ENCODE assay signal across 9 mouse cellular contexts in the genomic region with DNA sequence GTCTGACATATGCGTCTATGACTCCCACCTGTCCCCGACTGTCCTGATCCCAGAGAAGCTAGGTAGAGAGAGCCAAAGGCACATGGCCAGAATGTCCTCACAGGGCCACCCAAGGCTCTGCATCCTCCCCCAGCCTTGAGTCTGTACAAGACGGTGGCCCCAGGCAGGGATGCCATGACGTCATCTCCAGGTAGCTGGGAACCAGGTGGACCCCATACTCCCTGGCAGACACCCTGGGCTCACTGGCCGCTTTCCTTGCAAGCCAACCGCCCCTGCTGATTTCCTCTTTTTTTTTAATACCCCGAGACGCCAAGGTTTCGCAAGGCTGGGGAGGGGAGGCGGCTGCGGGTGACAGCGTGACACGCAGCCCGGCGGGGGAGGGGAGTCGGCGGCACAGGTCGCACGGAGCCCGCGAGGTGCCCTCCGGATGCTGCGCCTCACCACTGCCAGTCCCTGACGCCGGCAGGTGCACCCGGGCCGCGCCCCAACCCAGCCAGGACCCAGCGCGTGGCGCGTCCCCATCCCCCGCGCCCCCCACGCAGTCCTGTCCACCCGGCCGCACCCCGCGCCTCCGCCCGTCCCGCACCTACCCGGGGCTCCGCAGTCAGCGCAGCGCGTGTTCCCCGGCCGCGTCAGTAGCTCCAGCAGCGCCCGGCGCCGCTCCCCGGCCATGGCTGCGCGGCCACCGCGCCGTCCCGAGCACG. TPM values are rescaled to one million over a fixed set of nuclear protein-coding genes. Genes with fewer than 3 reads are reported as not detected.
A peak's percentile ranks its signal among the peaks of the same experiment; 100 is the strongest.
DNase-seq lines count a peak whose midpoint lies in the region; ATAC-seq and TF ChIP-seq lines count a peak whose summit lies in the region.
"Had no signal": no experiment of that assay in that cellular context is flagged by ENCODE, and none has a peak within 500 bp of the region (broad histone marks: within the 10 kb centered on the region; RNA-seq: fewer than 3 reads in every experiment).

No protein-coding gene starts in this region.

- TF ChIP-seq CTCF in kidney, adult 2 months (conservative IDR thresholded peaks at IDR 0.05; ENCODE audit: insufficient read depth, insufficient read length, low read depth, low read length), result no peak
- no peak for TF ChIP-seq CTCF in kidney, postnatal 0 days (IDR thresholded peaks at IDR 0.05; ENCODE audit: low read depth)

- peak; percentile 43 for DNase-seq in kidney, adult 2 months
- no peak for DNase-seq in kidney, adult 8-10 months
- peak; percentile 73 for DNase-seq in cerebellum, adult 11 months
- DNase-seq in frontal cortex, postnatal 36 days (ENCODE audit: low spot score in 2 of 2), result peak; percentile 59 to 61
- no peak for DNase-seq in kidney, postnatal 0 days (ENCODE audit: low spot score)
- peak; percentile 58 for DNase-seq in lung, adult 18-20 months
- DNase-seq in yolk sac, embryonic 10.5 days (ENCODE audit: low spot score), result peak; percentile 26

- peak overlapping the region; percentile 98 for H3K4me2 ChIP-seq in kidney, postnatal 0 days (ENCODE audit: low read length)
- H3K4me2 ChIP-seq in neural tube, embryonic 12.5 days (replicated peaks), result peak overlapping the region; percentile 96

- H3K4me1 ChIP-seq in kidney, adult 2 months (ENCODE audit: control insufficient read depth, insufficient read depth, low read length), result peaks cover 13% of the 10 kb centered on the region
- H3K4me1 ChIP-seq in kidney, postnatal 0 days (replicated peaks; ENCODE audit: insufficient read depth, low read length), result peaks cover 12% of the 10 kb centered on the region
- H3K4me1 ChIP-seq in neural tube, embryonic 12.5 days, result peaks cover 13% of the 10 kb centered on the region; the same call in 1 of the 2 replicates

- 2% methylated on average over 46 of the region's 62 CpGs for WGBS in kidney, adult 2 months
- WGBS in kidney, postnatal 0 days, result 2% methylated on average over 37 of the region's 62 CpGs
- WGBS in neural tube, embryonic 12.5 days, result 2% methylated on average over 58 of the region's 62 CpGs

- peak overlapping the region; percentile 74 for H3K9ac ChIP-seq in kidney, postnatal 0 days (ENCODE audit: low read depth, low read length)
- H3K9ac ChIP-seq in neural tube, embryonic 12.5 days, result peak overlapping the region; percentile 72

- ATAC-seq in kidney, postnatal 0 days (replicated peaks; ENCODE audit: low FRiP score, low read depth), result peak; percentile 35
- ATAC-seq in neural tube, embryonic 12.5 days (ENCODE audit: low FRiP score, low read depth), result peak; percentile 62

- no peaks in the 10 kb centered on the region for H3K9me3 ChIP-seq in kidney, postnatal 0 days (replicated peaks; ENCODE audit: low read length)
- H3K9me3 ChIP-seq in neural tube, embryonic 12.5 days, result no peaks in the 10 kb centered on the region

- H3K36me3 ChIP-seq in kidney, adult 2 months (ENCODE audit: control insufficient read depth, insufficient read depth, low read length), result no peaks in the 10 kb centered on the region
- no peaks in the 10 kb centered on the region for H3K36me3 ChIP-seq in kidney, postnatal 0 days (ENCODE audit: insufficient read depth, low read length)
- no peaks in the 10 kb centered on the region for H3K36me3 ChIP-seq in neural tube, embryonic 12.5 days

- no peak for TF ChIP-seq POLR2A in kidney, adult 2 months (IDR thresholded peaks at IDR 0.05; ENCODE audit: low read depth, low read length)

- H3K27me3 ChIP-seq in kidney, adult 2 months (replicated peaks; ENCODE audit: control insufficient read depth, insufficient read depth, low read length), result no peaks in the 10 kb centered on the region
- H3K27me3 ChIP-seq in kidney, postnatal 0 days (ENCODE audit: insufficient read depth, low read length), result peaks cover 16% of the 10 kb centered on the region; the same call in 1 of the 2 replicates
- peaks cover 48% of the 10 kb centered on the region for H3K27me3 ChIP-seq in neural tube, embryonic 12.5 days (replicated peaks)

- H3K4me3 ChIP-seq in kidney, adult 2 months (ENCODE audit: insufficient read depth, low read depth, low read length), result peak overlapping the region; percentile 61
- peak overlapping the region; percentile 50 for H3K4me3 ChIP-seq in kidney, postnatal 0 days (replicated peaks; ENCODE audit: low read depth, low read length)
- peak overlapping the region; percentile 65 for H3K4me3 ChIP-seq in neural tube, embryonic 12.5 days
- H3K4me3 ChIP-seq: myocyte had no signal

- H3K27ac ChIP-seq in kidney, adult 2 months (ENCODE audit: insufficient read depth, low read depth, low read length), result no peak overlapping the region
- no peak overlapping the region for H3K27ac ChIP-seq in kidney, postnatal 0 days
- no peak overlapping the region for H3K27ac ChIP-seq in neural tube, embryonic 12.5 days

RNA-seq across cellular contexts. Expression of a gene that starts 0.6 kb away (rescaled TPM):
- polyA plus RNA-seq in kidney, adult 2 months (2012; rRNA removed), result 29.5 and 34.2 TPM in 2 replicates
- polyA plus RNA-seq in kidney, postnatal 0 days (2015; fragmentation: Nextera tagmentation; extraction: Ambion mirVana), result 6.5 and 6.9 TPM in 2 replicates
- 25.0 and 31.7 TPM in 2 replicates for polyA plus RNA-seq in neural tube, embryonic 12.5 days (2016; fragmentation: Nextera tagmentation; extraction: Ambion mirVana)

RNA-seq across cellular contexts. Expression of a gene that starts 26.4 kb away (rescaled TPM):
- 114 and 125 TPM in 2 replicates for polyA plus RNA-seq in kidney, adult 2 months (2012; rRNA removed)
- polyA plus RNA-seq in kidney, postnatal 0 days (2015; fragmentation: Nextera tagmentation; extraction: Ambion mirVana), result 116 TPM in 2 replicates
- 124 and 127 TPM in 2 replicates for polyA plus RNA-seq in neural tube, embryonic 12.5 days (2016; fragmentation: Nextera tagmentation; extraction: Ambion mirVana)

RNA-seq across cellular contexts. Expression of a gene that starts 27.6 kb away (rescaled TPM):
- not detected in 2 replicates for polyA plus RNA-seq in kidney, adult 2 months (2012; rRNA removed)
- polyA plus RNA-seq in kidney, postnatal 0 days (2015; fragmentation: Nextera tagmentation; extraction: Ambion mirVana), result not detected in 2 replicates
- polyA plus RNA-seq in neural tube, embryonic 12.5 days (2016; fragmentation: Nextera tagmentation; extraction: Ambion mirVana), result 0.13 TPM in 1 of 2 replicates, not detected in the other
- polyA plus RNA-seq: myocyte had no signal

RNA-seq across cellular contexts. Expression of a gene that starts 52.7 kb away (rescaled TPM):
- 39.1 and 43.0 TPM in 2 replicates for polyA plus RNA-seq in kidney, adult 2 months (2012; rRNA removed)
- 7.6 and 7.8 TPM in 2 replicates for polyA plus RNA-seq in kidney, postnatal 0 days (2015; fragmentation: Nextera tagmentation; extraction: Ambion mirVana)
- 1.9 and 2.3 TPM in 2 replicates for polyA plus RNA-seq in neural tube, embryonic 12.5 days (2016; fragmentation: Nextera tagmentation; extraction: Ambion mirVana)

Comparison
In these comparisons a context has a peak if more than half of its experiments do, and no peak if none do; other contexts are left out.
1. DNase-seq: peak in kidney, adult 2 months (single experiment), cerebellum, adult 11 months (single experiment), frontal cortex, postnatal 36 days (2 of 2), lung, adult 18-20 months (2 of 2) and yolk sac, embryonic 10.5 days (single experiment); none in kidney, adult 8-10 months (0 of 2) and kidney, postnatal 0 days (single experiment).
2. Peak in every context shown above with its lines, with median percentiles within 50 percentile points of each other: H3K4me3 ChIP-seq.